Mouse (Mus musculus) intestine, postnatal 0 days (tissue): ENCODE results near the gene Hs3st6. TPM values are rescaled to one million over a fixed set of nuclear protein-coding genes. Genes with fewer than 3 reads are reported as not detected.

Experiments used
- ATAC-seq: fragments of 200-750 bp; cut with Nextera tagmentation; 2 replicates; pipeline ENCODE4 v1.8.0; 2017; ENCODE audit warnings: mild to moderate bottlenecking, moderate TSS enrichment, moderate library complexity
- H3K27ac ChIP-seq: fragments of 300-500 bp; sonication (generic); 2 replicates; pipeline ENCODE4 v1.5.1; 2014; ENCODE audit warnings: mild to moderate bottlenecking, low read depth, low read length, moderate library complexity
- H3K27me3 ChIP-seq: fragments of 300-500 bp; sonication (generic); replicated peaks from 2 replicates; pipeline ENCODE4 v1.6.1; 2014; ENCODE audit warnings: low read length, mixed read lengths; ENCODE audit not compliant: control insufficient read depth, insufficient read depth
- H3K36me3 ChIP-seq: fragments of 300-500 bp; sonication (generic); 2 replicates; pipeline ENCODE4 v1.6.1; 2014; ENCODE audit warnings: mild to moderate bottlenecking, moderate library complexity; ENCODE audit not compliant: control insufficient read depth, insufficient read depth
- H3K4me1 ChIP-seq: fragments of 300-500 bp; sonication (generic); replicated peaks from 2 replicates; pipeline ENCODE4 v1.6.1; 2014; ENCODE audit warnings: antibody characterized with exemption, low read length, mixed read lengths; ENCODE audit not compliant: control insufficient read depth, insufficient read depth
- H3K4me2 ChIP-seq: fragments of 300-500 bp; sonication (generic); replicated peaks from 2 replicates; pipeline ENCODE4 v1.6.1; 2014; ENCODE audit warnings: low read depth, mild to moderate bottlenecking, moderate library complexity
- H3K4me3 ChIP-seq: fragments of 300-500 bp; sonication (generic); 2 replicates; pipeline ENCODE4 v1.5.1; 2014; ENCODE audit warnings: low read depth, low read length
- H3K9ac ChIP-seq: fragments of 300-500 bp; sonication (generic); 2 replicates; pipeline ENCODE4 v1.6.1; 2014; ENCODE audit warnings: mild to moderate bottlenecking, low read depth, low read length
- H3K9me3 ChIP-seq: fragments of 300-500 bp; sonication (generic); 2 replicates; pipeline ENCODE4 v1.6.1; 2016; ENCODE audit warnings: mixed run types; ENCODE audit not compliant: control insufficient read depth
- CTCF ChIP-seq: sonication (generic); IDR thresholded peaks from 2 replicates; pipeline ENCODE4 v1.5.1; 2016; ENCODE audit warnings: low read depth, mild to moderate bottlenecking, control low read depth, antibody characterized with exemption, moderate library complexity
- WGBS: fragments of 180-500 bp; shearing (Covaris S2); extraction: QIAGEN DNeasy Blood & Tissue Kit; methylation state at CpG from one replicate; pipeline ENCODE4 v1.1.7; 2014; 5-methylcytosine and 5-hydroxymethylcytosine counted together
- polyA plus RNA-seq: library from polyadenylated mRNA; unstranded; fragments of >200 nt; fragmentation: Nextera tagmentation; extraction: Ambion mirVana; gene quantifications from 2 replicates; pipeline ENCODE4 v1.2.1, GENCODE M21; 2015

The Hs3st6 gene
- polyA plus RNA-seq, 1 experiment from 2014 or later = 0.47 TPM

DNA sequence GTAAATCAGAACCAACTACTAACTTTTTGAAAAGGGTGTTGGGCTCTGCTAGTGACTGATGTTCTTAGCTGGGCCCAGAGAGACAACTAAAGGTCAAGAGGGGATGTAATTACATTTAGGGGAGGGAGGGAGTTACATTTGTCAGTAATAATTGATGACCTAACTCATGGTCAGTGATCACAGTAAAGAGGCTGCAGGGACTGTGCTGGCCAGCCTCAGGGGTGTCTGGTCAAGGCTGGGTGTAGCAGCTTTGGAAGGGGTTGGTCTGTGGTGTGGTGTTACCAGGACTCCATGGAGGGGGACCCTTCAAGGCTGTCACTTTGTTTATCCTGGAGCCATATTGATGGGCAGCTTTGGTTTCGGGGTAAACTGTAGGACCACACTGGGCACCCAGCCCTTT, 4.6 kb downstream of the Hs3st6 start:
- Histone ChIP-seq H3K27ac (no peak overlapping the region), H3K9me3 (no peaks in the 10 kb centered on the region), H3K4me2 (no peak overlapping the region), H3K27me3 (peaks cover 29% of the 10 kb centered on the region), H3K36me3 (no peaks in the 10 kb centered on the region), H3K4me1 (0 out of 2 replicates have a peak, but pooled peaks cover 1% of the 10 kb centered on the region), H3K9ac (no peak overlapping the region), H3K4me3 (no peak overlapping the region)
- 83% methylated on average over 1 of the region's 1 CpGs for WGBS
- no peak for TF ChIP-seq CTCF
- no peak for ATAC-seq

DNA sequence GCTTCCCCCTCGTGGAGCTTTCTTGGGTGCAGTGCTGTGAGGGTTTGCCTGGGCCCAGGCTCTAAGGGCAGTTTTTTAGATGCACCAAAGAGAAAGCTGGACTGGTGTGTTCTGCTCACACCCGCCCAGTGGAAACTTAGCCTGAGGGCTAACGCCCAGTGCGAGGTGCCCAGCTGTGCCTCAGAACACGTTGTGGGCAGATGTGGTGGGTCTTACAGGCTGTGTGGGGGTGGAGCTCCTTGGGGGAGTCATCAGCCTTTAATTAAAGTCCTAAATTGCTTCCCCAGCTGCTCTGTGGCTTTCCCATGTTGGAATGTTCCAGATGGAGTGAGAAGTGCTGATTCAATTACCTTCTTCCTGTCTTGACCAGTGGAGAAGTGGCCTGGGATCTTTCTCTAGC, 8.3 kb downstream of the Hs3st6 start:
- ATAC-seq = no peak
- Histone ChIP-seq H3K4me2 (no peak overlapping the region), H3K9me3 (no peaks in the 10 kb centered on the region), H3K27ac (no peak overlapping the region), H3K4me1 (no peaks in the 10 kb centered on the region), H3K27me3 (0 out of 2 replicates have a peak, but pooled peaks cover 2% of the 10 kb centered on the region), H3K36me3 (no peaks in the 10 kb centered on the region), H3K9ac (no peak overlapping the region), H3K4me3 (no peak overlapping the region)
- WGBS = 51% methylated on average over 5 of the region's 5 CpGs
- TF ChIP-seq CTCF = no peak

DNA sequence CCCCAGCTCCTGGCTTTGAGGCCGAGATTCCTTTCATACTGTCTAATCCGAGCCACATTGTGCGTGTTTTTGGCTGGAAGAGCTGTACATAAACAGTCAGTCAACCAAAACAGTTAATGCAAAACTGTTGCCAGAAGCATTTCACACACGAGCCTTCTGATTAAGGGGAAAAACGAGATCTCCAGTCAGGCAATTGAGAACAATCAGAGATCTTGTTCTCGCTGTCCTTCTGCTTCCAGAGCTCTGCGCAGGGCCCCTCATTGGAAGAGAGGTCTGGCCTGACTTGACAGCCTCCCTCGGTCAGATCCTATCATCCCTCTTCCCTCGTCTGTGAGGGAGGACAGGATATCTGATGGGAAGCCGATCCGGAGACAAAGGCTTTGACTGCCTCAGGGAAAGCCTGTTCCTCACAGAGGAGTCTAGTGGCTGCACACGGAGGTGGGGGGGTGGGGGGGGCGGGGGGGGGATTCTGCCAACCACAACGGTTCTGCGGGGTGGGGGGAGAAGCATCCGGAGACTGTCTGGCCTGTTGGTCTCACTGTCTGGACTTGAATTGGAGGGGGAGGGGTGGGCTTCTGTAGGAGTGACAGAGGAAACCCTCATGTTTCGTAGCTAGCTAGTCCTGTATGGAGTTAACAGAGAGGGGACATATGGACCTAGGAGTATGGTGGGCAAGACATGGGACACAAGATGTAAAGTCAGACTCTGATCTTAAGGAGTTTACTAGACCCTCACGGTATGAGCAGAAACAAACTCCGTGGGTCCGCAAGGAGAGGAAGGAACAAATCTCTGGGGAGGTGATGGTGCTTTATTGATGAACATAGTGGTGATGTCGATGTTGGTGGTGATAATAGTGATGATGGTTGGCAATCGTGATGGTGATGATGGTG, 12.5 kb downstream of the Hs3st6 start:
- no peak overlapping the region for H3K9ac ChIP-seq
- H3K4me1 ChIP-seq = no peaks in the 10 kb centered on the region
- H3K36me3 ChIP-seq = no peaks in the 10 kb centered on the region
- no peak overlapping the region for H3K27ac ChIP-seq
- WGBS = 51% methylated on average over 22 of the region's 22 CpGs
- H3K4me3 ChIP-seq = no peak overlapping the region
- no peak for ATAC-seq
- H3K9me3 ChIP-seq = no peaks in the 10 kb centered on the region
- no peaks in the 10 kb centered on the region for H3K27me3 ChIP-seq
- no peak for TF ChIP-seq CTCF
- H3K4me2 ChIP-seq = no peak overlapping the region

DNA sequence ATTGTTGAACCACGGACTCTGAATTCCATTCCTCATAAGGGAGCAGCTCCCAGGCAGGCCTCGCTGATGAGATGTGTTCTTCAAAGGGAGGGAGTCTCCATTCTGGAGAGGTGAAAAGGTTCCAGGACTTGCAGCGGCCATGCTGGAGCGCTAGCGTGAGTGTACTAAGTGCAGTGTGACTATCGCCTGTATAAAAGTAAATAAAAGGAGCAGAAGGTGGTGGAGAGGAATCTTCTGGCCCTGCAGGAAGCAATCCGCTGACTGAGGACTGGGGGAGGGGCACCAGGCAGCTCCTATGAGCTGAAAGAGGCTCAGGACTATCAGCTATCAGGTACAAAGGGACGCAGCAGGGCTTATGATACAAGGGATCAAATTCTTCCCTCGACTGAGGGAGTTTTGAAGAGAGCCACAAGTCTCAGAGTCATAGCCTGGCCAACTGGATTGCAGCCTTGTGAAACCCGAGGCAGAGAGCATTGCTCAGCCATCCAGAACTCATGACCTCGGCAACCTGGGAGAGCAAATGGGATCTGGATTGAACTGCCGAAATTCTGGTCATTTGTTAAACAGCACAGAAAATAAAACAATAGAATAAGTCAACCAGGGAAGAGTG, 13.6 kb downstream of the Hs3st6 start:
- Histone ChIP-seq H3K4me1 (no peaks in the 10 kb centered on the region), H3K36me3 (no peaks in the 10 kb centered on the region), H3K27me3 (no peaks in the 10 kb centered on the region), H3K4me3 (no peak overlapping the region), H3K9ac (no peak overlapping the region), H3K27ac (no peak overlapping the region), H3K4me2 (no peak overlapping the region), H3K9me3 (no peaks in the 10 kb centered on the region)
- ATAC-seq = no peak
- TF ChIP-seq CTCF = no peak
- 20% methylated on average over 12 of the region's 12 CpGs for WGBS

DNA sequence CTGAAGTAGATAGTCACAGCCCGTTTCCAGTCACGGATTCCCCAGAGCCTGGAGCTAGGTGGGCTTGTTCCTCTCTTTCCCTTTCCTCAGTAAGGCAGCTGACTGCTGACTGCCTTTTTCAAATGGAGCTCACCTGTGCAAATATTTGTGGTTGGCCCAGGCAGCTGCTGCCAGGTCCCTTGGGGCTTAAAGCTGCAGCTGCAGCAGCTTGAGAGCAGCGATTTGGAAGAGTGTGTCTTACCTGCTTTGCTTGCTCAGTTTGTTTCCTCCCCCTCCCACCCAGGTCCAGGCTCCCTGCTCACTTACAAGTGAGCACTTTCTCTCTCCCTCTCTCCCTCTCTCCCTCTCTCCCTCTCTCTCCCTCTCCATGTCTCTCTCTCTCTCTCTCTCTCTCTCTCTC, 16.4 kb downstream of the Hs3st6 start:
- H3K4me1 ChIP-seq = no peaks in the 10 kb centered on the region
- H3K4me3 ChIP-seq = no peak overlapping the region
- H3K36me3 ChIP-seq = no peaks in the 10 kb centered on the region
- H3K9me3 ChIP-seq = no peaks in the 10 kb centered on the region
- no peaks in the 10 kb centered on the region for H3K27me3 ChIP-seq
- no peak for TF ChIP-seq CTCF
- WGBS = 25% methylated on average over 3 of the region's 3 CpGs
- no peak overlapping the region for H3K9ac ChIP-seq
- no peak overlapping the region for H3K27ac ChIP-seq
- ATAC-seq = no peak
- no peak overlapping the region for H3K4me2 ChIP-seq

DNA sequence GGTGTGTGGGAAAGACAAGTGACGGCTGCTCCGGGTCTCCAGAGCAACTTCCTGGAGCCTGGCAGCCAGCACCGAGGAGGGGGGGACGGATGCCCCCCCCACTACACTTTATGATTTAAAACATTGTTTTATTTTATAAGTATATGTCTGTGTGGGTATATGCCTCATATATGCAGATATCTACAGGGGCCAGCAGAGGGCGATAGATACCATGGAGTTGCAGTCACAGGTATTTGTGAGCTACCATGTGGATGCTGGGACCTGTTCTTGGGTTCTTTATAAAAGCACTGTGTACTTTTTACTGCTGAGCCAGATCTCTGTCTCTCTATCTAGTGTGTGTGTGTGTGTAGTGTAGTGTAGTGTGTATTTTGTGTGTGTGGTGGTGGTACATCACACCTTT, 20.5 kb downstream of the Hs3st6 start:
- WGBS = 80% methylated on average over 5 of the region's 5 CpGs
- TF ChIP-seq CTCF = no peak
- H3K4me3 ChIP-seq = no peak overlapping the region

More for the DNA sequence above, 20.5 kb downstream of the Hs3st6 start:
- no peaks in the 10 kb centered on the region for H3K4me1 ChIP-seq
- H3K9me3 ChIP-seq = no peaks in the 10 kb centered on the region
- ATAC-seq = no peak
- H3K27me3 ChIP-seq = no peaks in the 10 kb centered on the region
- H3K27ac ChIP-seq = no peak overlapping the region
- H3K36me3 ChIP-seq = no peaks in the 10 kb centered on the region
- H3K9ac ChIP-seq = no peak overlapping the region
- no peak overlapping the region for H3K4me2 ChIP-seq
